Mouse (Mus musculus) limb, embryonic 14.5 days (tissue): ENCODE results near the gene Lin7a. TPM values are rescaled to one million over a fixed set of nuclear protein-coding genes. Genes with fewer than 3 reads are reported as not detected.

Experiments
- ATAC-seq: fragments of 200-750 bp; cut with Nextera tagmentation; 2 replicates; pipeline ENCODE4 v1.8.0; 2017; ENCODE audit warnings: low read depth, moderate number of reproducible peaks, moderate TSS enrichment; ENCODE audit not compliant: low FRiP score
- DNase-seq: peaks from one replicate; pipeline ENCODE4 v3.0.0-alpha.2; 2015; ENCODE audit warnings: low spot score
- H3K27ac ChIP-seq: fragments of 300-500 bp; sonication (generic); replicated peaks from 2 replicates; pipeline ENCODE4 v1.5.1; 2014; ENCODE audit warnings: low read depth, mild to moderate bottlenecking, low read length, moderate library complexity, mixed read lengths
- H3K27me3 ChIP-seq: fragments of 300-500 bp; sonication (generic); 2 replicates; pipeline ENCODE4 v1.6.1; 2014; ENCODE audit warnings: low read length, mixed read lengths; ENCODE audit not compliant: control insufficient read depth, insufficient read depth
- H3K36me3 ChIP-seq: fragments of 300-500 bp; sonication (generic); 2 replicates; pipeline ENCODE4 v1.6.1; 2014; ENCODE audit warnings: mild to moderate bottlenecking, low read length, moderate library complexity, mixed read lengths; ENCODE audit not compliant: control insufficient read depth, insufficient read depth
- H3K4me1 ChIP-seq: fragments of 300-500 bp; sonication (generic); 2 replicates; pipeline ENCODE4 v1.6.1; 2014; ENCODE audit warnings: antibody characterized with exemption, low read length, mixed read lengths; ENCODE audit not compliant: control insufficient read depth, insufficient read depth
- H3K4me2 ChIP-seq: fragments of 300-500 bp; sonication (generic); replicated peaks from 2 replicates; pipeline ENCODE4 v1.6.1; 2014; ENCODE audit warnings: low read depth, mild to moderate bottlenecking, low read length, moderate library complexity; ENCODE audit not compliant: severe bottlenecking
- H3K4me3 ChIP-seq: fragments of 300-500 bp; sonication (generic); replicated peaks from 2 replicates; pipeline ENCODE4 v1.5.1; 2014; ENCODE audit warnings: low read length
- H3K9ac ChIP-seq: fragments of 300-500 bp; sonication (generic); 2 replicates; pipeline ENCODE4 v1.6.1; 2014; ENCODE audit warnings: mild to moderate bottlenecking, low read depth, low read length, moderate library complexity; ENCODE audit not compliant: severe bottlenecking
- H3K9me3 ChIP-seq: fragments of 300-500 bp; sonication (generic); 2 replicates; pipeline ENCODE4 v1.6.1; 2016; ENCODE audit warnings: low read length; ENCODE audit not compliant: control insufficient read depth
- POLR2A ChIP-seq: fragments of 200-500 bp; IDR thresholded peaks from 2 replicates; pipeline ENCODE4 v1.8.0; 2012; ENCODE audit warnings: inconsistent platforms, mild to moderate bottlenecking, moderate library complexity, borderline replicate concordance; ENCODE audit not compliant: insufficient read depth, insufficient read length; ENCODE audit errors: extremely low read depth
- WGBS: fragments of 180-500 bp; shearing (Covaris S2); extraction: QIAGEN DNeasy Blood & Tissue Kit; methylation state at CpG from one replicate; pipeline ENCODE4 v1.1.7; 2014; 5-methylcytosine and 5-hydroxymethylcytosine counted together
- polyA plus RNA-seq, 2 experiments: library from polyadenylated mRNA; depleted of rRNA in 1 of 2; stranded (reverse) in 1 of 2; unstranded in 1 of 2; fragments of >200 nt; fragmentation: Nextera tagmentation in 1 of 2; extraction: Ambion mirVana in 1 of 2; gene quantifications; 2 replicates each; pipeline versions ENCODE4 v1.2.1 to v1.2.3; 2012 to 2014

The Lin7a gene
- polyA plus RNA-seq, 2 experiments, result 2.6 to 5.2 TPM

- Histone ChIP-seq H3K27me3 (no peaks in the 10 kb centered on the region), H3K36me3 (no peaks in the 10 kb centered on the region), H3K4me1 (no peaks in the 10 kb centered on the region), H3K27ac (no peak overlapping the region), H3K9me3 (no peaks in the 10 kb centered on the region), H3K4me3 (no peak overlapping the region), H3K4me2 (no peak overlapping the region), H3K9ac (no peak overlapping the region)
- DNase-seq (no peak), ATAC-seq (no peak)
- no peak for TF ChIP-seq POLR2A
- 80% methylated on average over 6 of the region's 6 CpGs for WGBS
Measured at GRCm38 (mm10) chr10:107224596-107225330, 46.7 kb upstream of the Lin7a start.

DNA sequence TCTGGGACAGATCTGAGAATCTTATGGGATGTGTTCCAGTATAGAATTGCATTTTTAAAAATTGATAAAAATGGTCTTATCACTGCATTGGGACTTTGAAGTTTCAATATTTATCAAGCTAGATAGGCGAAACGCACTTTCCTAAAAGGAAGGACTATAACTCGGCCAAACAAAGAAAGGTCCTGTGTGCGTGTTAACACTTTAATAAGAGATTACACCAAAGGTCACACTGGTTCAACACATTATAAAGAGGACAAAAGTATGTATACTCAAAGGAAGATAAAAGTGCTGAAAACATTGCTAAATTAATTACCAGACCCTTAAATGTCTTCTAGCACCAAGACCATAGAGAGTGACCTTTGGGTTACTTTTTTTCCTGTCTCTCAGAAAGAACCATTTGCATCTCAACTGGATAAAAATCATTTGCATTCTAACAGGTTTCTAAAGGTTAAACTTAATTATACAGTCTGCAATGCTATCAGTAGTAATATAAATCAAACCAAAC is 46.1 kb upstream of the Lin7a start:
- ATAC-seq (no peak), DNase-seq (no peak)
- 94% methylated on average over 4 of the region's 4 CpGs for WGBS
- Histone ChIP-seq H3K4me2 (no peak overlapping the region), H3K36me3 (no peaks in the 10 kb centered on the region), H3K27me3 (no peaks in the 10 kb centered on the region), H3K9ac (no peak overlapping the region), H3K4me1 (no peaks in the 10 kb centered on the region), H3K4me3 (no peak overlapping the region), H3K9me3 (no peaks in the 10 kb centered on the region), H3K27ac (no peak overlapping the region)
- no peak for TF ChIP-seq POLR2A

- DNase-seq (no peak), ATAC-seq (no peak)
- no peak overlapping the region for H3K4me3 ChIP-seq
- TF ChIP-seq POLR2A, result no peak
- H3K4me2 ChIP-seq, result no peak overlapping the region
- no peaks in the 10 kb centered on the region for H3K27me3 ChIP-seq
- no peaks in the 10 kb centered on the region for H3K36me3 ChIP-seq
- H3K9me3 ChIP-seq, result no peaks in the 10 kb centered on the region
- WGBS, result 80% methylated on average over 4 of the region's 4 CpGs
- H3K9ac ChIP-seq, result no peak overlapping the region
- H3K4me1 ChIP-seq, result no peaks in the 10 kb centered on the region
- H3K27ac ChIP-seq, result no peak overlapping the region
Measured at GRCm38 (mm10) chr10:107225871-107226270, 45.6 kb upstream of the Lin7a start.

DNA sequence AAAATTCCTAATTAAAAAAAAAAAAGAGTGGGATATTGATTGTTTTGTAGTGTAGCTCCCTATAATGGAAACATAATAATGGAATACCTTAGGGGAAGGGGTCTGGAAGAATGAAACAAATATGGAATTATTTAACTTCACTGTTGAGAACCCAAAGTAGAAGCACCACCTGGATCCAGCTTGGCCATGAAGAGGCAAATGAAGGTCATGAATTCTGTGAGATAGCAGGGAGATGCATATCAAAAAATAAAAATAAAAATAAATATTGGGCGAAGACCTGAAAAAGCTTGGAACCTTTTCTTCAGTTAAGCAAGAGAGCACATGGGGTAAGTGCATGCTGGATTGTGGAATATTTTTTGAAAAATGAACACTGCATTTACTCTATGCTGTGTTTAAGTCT is 43.6 kb upstream of the Lin7a start:
- H3K4me3 ChIP-seq, result no peak overlapping the region
- H3K36me3 ChIP-seq, result no peaks in the 10 kb centered on the region
- H3K4me1 ChIP-seq, result no peaks in the 10 kb centered on the region
- DNase-seq, result no peak
- no peak overlapping the region for H3K9ac ChIP-seq
- TF ChIP-seq POLR2A, result no peak
- H3K27ac ChIP-seq, result no peak overlapping the region
- ATAC-seq, result no peak
- WGBS, result 89% methylated on average over 1 of the region's 1 CpGs
- H3K9me3 ChIP-seq, result no peaks in the 10 kb centered on the region
- H3K4me2 ChIP-seq, result no peak overlapping the region
- no peaks in the 10 kb centered on the region for H3K27me3 ChIP-seq

DNA sequence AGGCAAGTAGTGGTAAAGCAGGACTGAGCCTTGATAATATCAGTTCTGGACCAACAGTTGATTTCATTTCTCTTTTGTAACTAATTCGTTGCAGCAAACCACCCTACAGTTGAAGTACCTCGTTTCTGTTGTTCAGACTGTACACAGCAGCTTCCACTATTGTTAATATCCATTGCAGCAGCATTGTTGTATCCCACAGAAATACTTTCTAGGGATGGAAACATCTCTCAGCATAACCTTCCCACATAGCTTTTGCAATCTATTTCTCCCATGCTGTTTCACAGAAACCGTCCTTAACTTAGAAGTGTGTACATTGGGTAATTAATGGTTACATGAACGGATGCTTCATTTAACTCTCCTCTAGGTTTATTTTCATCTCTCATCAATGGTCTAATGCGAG is 42.7 kb upstream of the Lin7a start:
- H3K36me3 ChIP-seq, result no peaks in the 10 kb centered on the region
- no peak overlapping the region for H3K9ac ChIP-seq
- TF ChIP-seq POLR2A, result no peak
- ATAC-seq (no peak), DNase-seq (no peak)
- no peaks in the 10 kb centered on the region for H3K27me3 ChIP-seq
- no peak overlapping the region for H3K4me3 ChIP-seq
- no peak overlapping the region for H3K27ac ChIP-seq
- no peaks in the 10 kb centered on the region for H3K9me3 ChIP-seq
- 83% methylated on average over 5 of the region's 5 CpGs for WGBS
- no peaks in the 10 kb centered on the region for H3K4me1 ChIP-seq
- H3K4me2 ChIP-seq, result no peak overlapping the region
